Mouse (Mus musculus) thymus, postnatal 36 days (tissue): ENCODE data around the gene Ssna1.

Experiments
- DNase-seq, 2 experiments: peaks; one replicate each; pipeline ENCODE4 v3.0.0; 2022; ENCODE audit warnings: mixed read lengths in 2 of 2

Gene Ssna1

GRCm38 (mm10) chr2:25289651-25290050 lies 17.4 kb upstream of the Ssna1 start, which contains the start of gene Lrrc26:
Gene Lrrc26 (plus strand): TSS chr2:25289915.
- no peak for DNase-seq

DNA sequence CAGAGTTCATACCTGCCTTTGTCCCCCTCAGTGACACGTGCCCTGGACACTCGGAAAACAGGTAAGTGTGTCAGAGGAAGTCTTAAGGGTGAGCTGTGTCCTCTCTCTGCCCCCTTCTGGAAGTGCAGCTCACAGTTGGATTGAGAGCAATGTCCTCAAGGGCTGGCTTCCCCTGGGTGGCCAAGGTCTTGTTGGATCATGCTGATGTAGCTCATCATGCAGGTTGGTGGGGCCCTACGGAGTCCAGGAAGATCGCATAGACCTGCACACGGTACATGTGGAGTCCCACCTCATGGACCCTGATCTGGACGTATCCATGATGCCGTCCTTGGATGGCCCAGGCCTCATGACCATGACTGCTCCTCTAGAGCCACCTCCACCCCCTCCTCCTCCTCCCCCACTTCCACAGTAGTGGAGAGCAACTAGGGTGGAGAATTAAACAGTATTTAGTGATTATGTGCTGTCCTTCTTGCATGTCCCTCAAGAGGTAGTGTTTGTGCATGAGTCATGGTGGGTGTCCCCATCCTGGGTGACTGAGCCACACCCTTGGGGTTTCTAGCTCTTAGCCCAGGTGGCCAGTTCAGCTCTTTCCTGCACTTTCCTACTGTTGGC lies 16.6 kb upstream of the Ssna1 start:
- DNase-seq: no peak

DNA sequence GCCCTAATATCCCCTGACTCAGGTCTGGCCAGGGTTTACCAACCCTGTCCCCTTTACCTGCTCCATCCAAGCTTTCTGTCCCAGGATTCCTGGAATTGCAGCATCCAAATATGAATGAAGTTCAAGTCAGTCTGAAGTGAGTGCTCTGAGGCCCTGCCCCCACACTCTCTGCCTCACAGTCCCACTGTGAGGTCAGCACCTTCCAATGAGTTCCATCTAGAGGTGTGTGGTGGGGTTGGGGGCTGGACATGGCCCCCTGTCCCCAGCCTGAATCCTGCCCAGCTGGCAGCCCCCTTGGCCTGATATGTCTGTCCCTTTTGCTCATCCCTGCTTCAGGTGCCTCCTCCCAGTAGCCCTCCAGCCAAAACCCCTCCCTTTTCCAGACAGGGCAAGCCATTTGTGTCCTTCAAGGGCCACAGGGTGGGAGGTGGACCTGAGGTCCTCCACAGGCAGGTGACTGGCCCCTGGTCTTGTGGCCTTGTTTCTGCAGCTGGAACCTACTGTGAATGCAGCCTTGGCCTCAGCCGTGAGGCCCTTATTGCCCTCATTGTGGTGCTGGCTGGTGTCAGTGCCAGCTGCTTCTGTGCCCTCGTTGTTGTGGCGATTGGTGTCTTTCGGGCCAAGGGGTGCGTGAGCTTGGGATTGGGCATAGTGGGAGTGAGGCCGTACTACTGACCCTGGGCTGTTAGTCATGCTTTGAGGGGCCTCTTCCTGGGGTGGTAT lies 15.8 kb upstream of the Ssna1 start, which contains the start of gene Tmem210:
TSS of gene Tmem210 (plus strand) at position 219 of the 723 bp plus-strand sequence.
- DNase-seq: no peak

DNA sequence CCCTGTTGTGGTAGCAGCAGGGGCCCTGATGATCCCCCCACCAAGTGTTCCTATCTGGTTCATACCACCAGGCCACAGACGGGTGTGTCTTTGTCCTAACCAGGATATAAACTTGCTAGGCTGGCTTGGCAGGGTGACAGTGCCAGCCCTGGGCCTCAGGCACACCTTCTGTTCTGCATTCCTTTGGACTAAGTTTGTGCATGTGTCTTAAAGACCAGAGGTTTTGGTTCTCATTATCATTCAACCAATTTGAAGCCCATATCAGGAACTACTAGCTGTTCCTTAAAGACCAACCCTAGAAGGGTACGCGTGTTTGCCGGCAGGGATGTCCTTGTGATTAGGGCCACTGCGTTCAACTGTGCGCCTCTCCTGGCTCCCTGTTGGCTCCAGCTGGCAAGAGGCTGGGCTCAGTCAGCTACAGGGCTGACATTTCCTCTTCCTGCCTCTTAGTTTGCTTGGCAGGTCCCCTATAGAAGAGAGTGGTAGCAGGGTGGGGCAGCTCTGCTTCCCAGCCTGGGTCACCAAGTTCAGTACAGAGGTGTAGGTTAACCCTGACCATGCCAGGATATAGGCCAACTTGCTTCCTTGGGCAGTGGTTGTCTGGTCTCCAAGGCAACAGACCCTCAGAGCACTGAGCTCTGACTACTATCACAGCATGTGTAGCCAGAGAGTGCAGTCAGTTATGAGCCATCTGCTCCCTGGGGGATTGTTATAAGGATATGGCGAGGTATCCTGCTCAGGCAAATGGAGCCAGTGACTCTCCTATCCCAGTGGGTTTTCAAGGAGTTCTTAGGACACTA lies 14.8 kb upstream of the Ssna1 start:
- DNase-seq: no peak

- no peak for DNase-seq
These were observed 14.1 kb upstream of the Ssna1 start for GRCm38 (mm10) chr2:25286314-25286713.

- DNase-seq: no peak
These were observed 13.3 kb upstream of the Ssna1 start for GRCm38 (mm10) chr2:25285551-25285950.

GRCm38 (mm10) chr2:25278928-25279882 lies 7.0 kb upstream of the Ssna1 start:
- DNase-seq: peak; percentile 63 to 70

GRCm38 (mm10) chr2:25273010-25273409 lies 772 bp upstream of the Ssna1 start:
- DNase-seq: no peak

DNA sequence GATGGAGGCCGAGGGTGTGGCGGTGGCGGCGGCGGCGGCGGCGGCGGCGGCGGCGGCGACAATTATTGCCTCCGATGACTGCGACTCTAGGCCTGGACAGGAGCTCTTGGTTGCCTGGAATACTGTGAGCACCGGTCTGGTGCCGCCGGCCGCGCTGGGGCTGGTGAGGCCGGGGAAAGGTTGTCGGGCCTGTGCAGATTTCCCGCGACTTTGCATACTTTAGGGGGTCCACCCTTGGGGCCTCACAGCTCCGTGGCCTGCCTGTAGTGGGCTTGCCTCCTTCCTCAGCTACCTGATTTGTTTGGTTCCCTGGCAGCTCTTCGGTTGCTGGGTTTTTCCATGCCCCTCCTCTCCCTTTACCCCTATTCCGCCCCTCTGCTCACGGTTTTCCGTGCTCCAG lies 277 bp upstream of the Ssna1 start:
- no peak for DNase-seq

GRCm38 (mm10) chr2:25267746-25268309 lies 4.4 kb downstream of the Ssna1 start:
- DNase-seq: no peak

DNA sequence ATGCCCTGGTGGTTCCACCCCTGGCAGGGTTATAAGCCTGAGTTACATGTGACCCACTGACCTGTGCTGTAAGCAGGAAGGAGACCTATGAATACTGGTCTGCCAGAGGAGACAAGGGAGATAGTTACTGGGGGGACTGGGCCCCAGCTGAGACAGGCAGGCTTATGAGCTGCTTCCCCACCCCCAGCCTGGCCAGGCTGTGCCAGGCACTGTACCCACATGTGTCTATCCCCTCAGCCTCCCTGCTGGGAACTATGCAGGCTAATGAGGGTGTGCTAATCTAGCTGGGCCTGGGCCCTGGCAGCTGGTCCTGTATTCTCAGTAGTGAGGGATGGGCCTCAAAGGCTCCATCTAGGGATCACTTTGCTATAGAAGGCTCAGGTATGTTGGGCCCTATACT lies 5.0 kb downstream of the Ssna1 start:
- DNase-seq: no peak

DNA sequence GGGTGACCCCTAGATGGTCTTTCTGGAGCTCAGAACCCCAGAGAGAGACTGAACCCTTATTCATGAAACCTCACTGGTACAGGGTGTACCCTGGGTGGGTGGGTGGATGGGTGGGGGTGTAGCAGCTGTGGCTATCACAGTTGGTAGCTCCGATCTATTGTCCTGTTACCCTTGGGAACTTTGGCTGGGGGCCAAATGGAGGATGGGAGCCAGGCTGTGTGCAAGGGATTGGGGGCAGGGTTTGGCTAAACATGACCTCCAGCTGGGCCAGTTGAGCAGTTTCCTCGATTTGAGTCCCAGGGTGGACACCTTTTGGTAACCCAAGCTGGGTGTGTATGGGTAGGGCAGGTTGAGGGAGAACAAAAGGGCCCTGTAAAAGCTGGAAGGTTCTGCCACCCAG lies 5.5 kb downstream of the Ssna1 start:
- DNase-seq: no peak

DNA sequence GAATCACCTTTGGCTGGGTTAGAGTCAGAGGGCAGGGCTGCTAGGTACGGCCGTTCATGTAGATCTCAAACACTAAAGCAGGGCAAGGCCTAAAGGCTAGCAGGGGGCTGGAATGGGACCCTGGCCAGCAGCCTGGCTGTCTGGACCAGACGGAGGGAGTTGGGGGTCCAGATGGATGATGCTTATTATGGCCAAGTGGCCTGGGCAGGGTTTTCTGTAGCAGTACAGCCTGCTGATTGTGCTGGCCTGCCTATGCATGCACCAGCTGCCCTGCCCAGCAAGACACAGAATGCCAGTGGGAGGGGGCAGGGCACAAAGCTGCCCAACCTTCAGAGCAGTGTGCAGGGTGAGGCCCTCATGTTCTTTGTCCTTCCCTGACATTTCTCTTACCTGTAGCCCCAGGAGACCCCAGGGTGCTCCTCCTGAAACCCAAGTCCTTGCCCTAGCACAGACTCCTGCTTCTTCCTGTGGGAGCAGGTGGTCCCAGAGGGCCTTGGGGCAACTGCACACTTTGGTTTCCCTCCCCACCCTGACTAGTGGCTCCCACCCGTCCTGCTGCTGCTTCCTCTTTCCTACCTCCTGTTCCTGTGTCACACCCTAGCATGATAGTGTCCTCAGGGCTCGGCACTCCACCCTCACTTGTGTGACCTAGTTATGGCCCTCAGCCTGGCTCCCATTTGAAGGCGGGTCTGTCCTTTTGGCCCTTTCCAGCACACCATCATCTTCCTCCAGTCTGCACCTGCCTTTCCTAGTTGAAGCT lies 6.2 kb downstream of the Ssna1 start:
- no peak for DNase-seq

GRCm38 (mm10) chr2:25264851-25265250 lies 7.4 kb downstream of the Ssna1 start:
- no peak for DNase-seq

GRCm38 (mm10) chr2:25264286-25264660 lies 8.0 kb downstream of the Ssna1 start:
- no peak for DNase-seq

- no peak for DNase-seq
These were observed 8.5 kb downstream of the Ssna1 start for GRCm38 (mm10) chr2:25263623-25264285.

GRCm38 (mm10) chr2:25262795-25263622 lies 9.2 kb downstream of the Ssna1 start:
- peak; percentile 54 to 69 for DNase-seq

- DNase-seq: peak; percentile 93 to 96
These were observed 9.9 kb downstream of the Ssna1 start, which contains the start of gene Tprn for GRCm38 (mm10) chr2:25262291-25262767. Gene Tprn (plus strand): TSS chr2:25262618.

DNA sequence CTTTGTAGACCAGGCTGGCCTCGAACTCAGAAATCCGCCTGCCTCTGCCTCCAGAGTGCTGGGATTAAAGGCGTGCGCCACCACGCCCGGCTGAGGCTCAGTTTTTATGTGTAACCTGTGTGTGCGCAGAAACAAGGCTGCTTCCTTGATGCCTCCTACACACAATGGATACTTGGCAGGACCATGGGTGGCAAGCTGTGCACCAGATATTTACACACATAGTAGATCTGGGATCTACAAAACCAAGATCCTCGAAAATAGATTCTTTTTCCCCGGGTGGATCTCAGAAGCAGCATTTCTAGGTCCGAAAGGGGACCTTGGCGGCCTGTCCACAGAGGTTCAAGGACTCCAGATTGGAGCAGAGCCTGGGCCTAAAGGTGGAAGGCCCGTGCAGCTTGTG lies 10.4 kb downstream of the Ssna1 start:
- DNase-seq: no peak

- DNase-seq: no peak
These were observed 13.4 kb downstream of the Ssna1 start for GRCm38 (mm10) chr2:25258887-25259286.
